Mouse (Mus musculus) heart, embryonic 10.5 days (tissue): Measurements from ENCODE around the gene Tmem135. TPM values are rescaled to one million over a fixed set of nuclear protein-coding genes. Genes with fewer than 3 reads are reported as not detected.

Experiments
- DNase-seq: peaks from one replicate; pipeline ENCODE4 v3.0.0-alpha.2; 2017; ENCODE audit warnings: low spot score
- H3K27ac ChIP-seq: fragments of 300-500 bp; sonication (generic); 2 replicates; pipeline ENCODE4 v1.5.1; 2016; ENCODE audit warnings: mild to moderate bottlenecking
- H3K27me3 ChIP-seq: fragments of 300-500 bp; sonication (generic); 2 replicates; pipeline ENCODE4 v1.6.1; 2016; ENCODE audit warnings: mild to moderate bottlenecking; ENCODE audit not compliant: poor library complexity, insufficient read depth, severe bottlenecking
- H3K36me3 ChIP-seq: fragments of 300-500 bp; sonication (generic); 2 replicates; pipeline ENCODE4 v1.6.1; 2016; ENCODE audit warnings: mild to moderate bottlenecking, moderate library complexity
- H3K4me1 ChIP-seq: fragments of 300-500 bp; sonication (generic); 2 replicates; pipeline ENCODE4 v1.6.1; 2016; ENCODE audit warnings: mild to moderate bottlenecking
- H3K4me3 ChIP-seq: fragments of 300-500 bp; sonication (generic); 2 replicates; pipeline ENCODE4 v1.5.1; 2016; ENCODE audit warnings: mild to moderate bottlenecking, moderate library complexity
- H3K9me3 ChIP-seq: fragments of 300-500 bp; sonication (generic); 2 replicates; pipeline ENCODE4 v1.6.1; 2016; ENCODE audit warnings: mild to moderate bottlenecking, moderate library complexity
- WGBS: fragments of 180-500 bp; shearing (Covaris S2); methylation state at CpG from one replicate; pipeline ENCODE4 v1.1.7; 2016; 5-methylcytosine and 5-hydroxymethylcytosine counted together
- polyA plus RNA-seq: library from polyadenylated mRNA; unstranded; fragments of >200 nt; fragmentation: Nextera tagmentation; extraction: Ambion mirVana; gene quantifications from 2 replicates; pipeline ENCODE4 v1.2.1, GENCODE M21; 2016

The Tmem135 gene
- polyA plus RNA-seq, 1 experiment from 2014 or later = 29.2 TPM

DNA sequence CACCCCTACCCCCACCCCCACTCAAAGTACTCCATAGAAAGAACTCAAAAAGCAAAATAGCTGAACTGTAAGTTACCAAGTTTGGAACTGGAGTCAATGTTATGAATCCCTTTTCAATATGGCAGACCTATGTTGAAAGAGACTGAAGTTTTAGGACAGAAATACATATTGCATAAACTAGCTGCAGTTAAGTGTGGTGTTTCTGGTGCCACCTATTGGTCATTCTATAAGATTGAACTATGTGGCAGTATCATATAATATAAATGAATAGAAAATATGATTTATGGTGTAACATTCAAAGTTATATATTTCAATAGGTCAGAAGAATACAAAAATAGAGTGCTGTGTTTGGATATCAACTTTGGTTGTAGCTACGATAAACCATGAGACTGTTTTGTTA lies 11.2 kb downstream of the Tmem135 start:
- H3K4me1 ChIP-seq = peaks cover 12% of the 10 kb centered on the region; the same call in 1 of the 2 replicates

DNA sequence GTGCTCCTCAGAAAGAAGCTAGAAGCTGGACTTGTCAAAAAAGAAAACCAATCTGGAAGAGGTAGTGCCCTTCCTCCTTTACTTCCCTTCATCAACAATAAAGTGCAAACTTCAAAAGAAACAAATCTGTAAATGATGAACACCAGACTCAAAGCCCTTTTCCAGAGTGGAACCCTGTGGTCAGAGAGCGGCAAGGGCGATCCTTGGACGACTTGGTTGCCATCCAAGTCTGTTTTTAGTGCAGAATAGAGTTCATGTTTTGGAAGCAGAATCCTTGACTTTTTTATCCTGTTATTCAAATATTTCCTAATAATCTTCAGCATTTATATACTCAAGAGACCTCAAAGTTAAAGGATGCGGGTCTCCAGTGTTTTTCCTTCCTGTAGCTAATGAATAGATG lies 11.6 kb downstream of the Tmem135 start:
- no peak overlapping the region for H3K4me3 ChIP-seq
- H3K36me3 ChIP-seq = no peaks in the 10 kb centered on the region
- H3K9me3 ChIP-seq = no peaks in the 10 kb centered on the region
- WGBS = 58% methylated on average over 4 of the region's 4 CpGs
- no peaks in the 10 kb centered on the region for H3K27me3 ChIP-seq
- DNase-seq = no peak
- H3K4me1 ChIP-seq = peaks cover 12% of the 10 kb centered on the region; the same call in 1 of the 2 replicates
- no peak overlapping the region for H3K27ac ChIP-seq

More for the DNA sequence above, 11.2 kb downstream of the Tmem135 start:
- H3K9me3 ChIP-seq = no peaks in the 10 kb centered on the region
- H3K27me3 ChIP-seq = no peaks in the 10 kb centered on the region
- DNase-seq = no peak
- no peaks in the 10 kb centered on the region for H3K36me3 ChIP-seq
- H3K4me3 ChIP-seq = no peak overlapping the region
- no peak overlapping the region for H3K27ac ChIP-seq
- WGBS = 92% methylated on average over 1 of the region's 1 CpGs

DNA sequence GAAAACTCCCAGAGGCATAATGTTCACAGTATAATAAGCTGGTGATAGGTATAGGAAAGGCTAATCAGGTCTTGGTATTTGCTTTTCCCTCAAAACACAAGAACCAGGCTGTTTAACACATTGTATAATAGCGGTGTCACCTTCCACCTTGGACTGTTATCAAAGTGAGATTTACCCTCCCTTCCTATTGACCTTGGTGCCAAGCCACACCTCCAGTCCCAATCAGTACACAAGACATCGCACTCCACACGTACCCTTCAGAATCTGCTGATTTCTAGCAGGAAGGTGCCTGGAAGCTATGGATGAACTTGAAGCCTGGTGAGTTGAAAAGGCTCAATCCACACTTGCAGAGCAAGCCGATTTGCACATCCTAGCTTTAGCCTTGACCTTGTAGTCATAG lies 12.2 kb downstream of the Tmem135 start:
- peak; percentile 27 for DNase-seq
- H3K27me3 ChIP-seq = no peaks in the 10 kb centered on the region
- H3K27ac ChIP-seq = no peak overlapping the region
- H3K4me3 ChIP-seq = no peak overlapping the region
- H3K4me1 ChIP-seq = peaks cover 14% of the 10 kb centered on the region
- no peaks in the 10 kb centered on the region for H3K36me3 ChIP-seq
- WGBS = 55% methylated on average over 4 of the region's 4 CpGs
- no peaks in the 10 kb centered on the region for H3K9me3 ChIP-seq

DNA sequence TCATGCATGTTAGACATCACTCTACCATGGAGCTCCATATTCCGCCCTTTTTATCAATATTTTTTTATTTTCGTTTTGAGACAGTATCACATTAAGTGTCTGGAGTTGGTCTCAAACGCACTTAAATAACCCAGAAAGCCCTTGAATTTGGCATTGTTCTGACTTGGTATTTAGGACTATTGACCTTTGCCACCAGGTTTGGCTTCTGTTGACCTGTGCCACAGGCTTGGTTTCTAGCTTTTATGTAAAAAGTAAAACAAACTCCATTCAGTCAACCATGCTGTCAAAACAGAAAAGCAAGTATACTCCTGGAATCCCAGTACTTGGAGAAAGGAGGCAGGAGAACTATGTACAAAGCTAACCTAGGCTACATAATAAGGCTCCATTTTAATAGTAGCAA lies 12.7 kb downstream of the Tmem135 start:
- Histone ChIP-seq H3K4me1 (peaks cover 20% of the 10 kb centered on the region), H3K27ac (no peak overlapping the region)
- WGBS = 86% methylated on average over 3 of the region's 3 CpGs

DNA sequence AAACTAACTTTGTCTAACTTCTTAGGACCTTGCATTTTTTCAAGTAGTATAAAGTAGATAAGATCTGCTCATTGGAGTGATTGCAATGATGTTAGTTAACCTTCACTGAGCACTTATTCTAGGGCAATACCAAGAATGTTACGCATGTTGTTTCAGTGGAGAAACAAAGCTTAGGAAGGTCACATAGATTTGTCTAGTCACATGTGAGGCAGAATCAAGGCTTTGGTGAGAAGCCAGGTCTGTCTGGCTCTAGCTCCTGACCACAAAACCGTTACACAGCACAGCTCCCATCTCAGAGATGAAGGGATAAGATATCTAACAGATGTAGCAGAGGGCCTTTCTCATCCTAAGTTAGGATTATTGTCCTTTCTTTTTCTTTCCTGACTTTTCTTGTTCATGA lies 13.4 kb downstream of the Tmem135 start:
- peak; percentile 33 for DNase-seq
- WGBS = 68% methylated on average over 2 of the region's 2 CpGs
- H3K27ac ChIP-seq = no peak overlapping the region

More for the DNA sequence above, 12.7 kb downstream of the Tmem135 start:
- Histone ChIP-seq H3K36me3 (no peaks in the 10 kb centered on the region), H3K27me3 (no peaks in the 10 kb centered on the region), H3K9me3 (no peaks in the 10 kb centered on the region), H3K4me3 (no peak overlapping the region)
- DNase-seq = no peak

DNA sequence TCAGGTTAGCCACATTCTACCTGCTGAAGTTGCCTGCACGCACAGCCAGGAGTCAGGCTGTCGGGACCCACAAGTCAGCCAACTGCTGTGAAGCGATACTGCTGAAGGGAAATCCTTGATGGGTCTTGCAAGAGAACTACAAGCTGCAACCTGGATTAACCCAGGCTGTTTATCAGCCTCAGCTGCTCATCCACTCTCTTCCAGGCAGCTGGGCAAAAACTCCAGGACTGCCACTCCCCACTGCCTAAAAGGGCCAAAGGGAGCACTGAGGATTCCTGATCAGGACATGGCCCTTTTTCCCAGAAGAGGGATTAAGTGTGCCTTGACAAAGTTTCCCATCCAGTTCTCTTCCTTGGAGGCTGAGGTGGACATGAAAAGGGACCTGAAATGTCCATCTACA lies 15.0 kb downstream of the Tmem135 start:
- no peak overlapping the region for H3K4me3 ChIP-seq
- H3K27me3 ChIP-seq = no peaks in the 10 kb centered on the region
- WGBS = 72% methylated on average over 3 of the region's 3 CpGs
- H3K4me1 ChIP-seq = peaks cover 21% of the 10 kb centered on the region
- no peak overlapping the region for H3K27ac ChIP-seq
- no peaks in the 10 kb centered on the region for H3K9me3 ChIP-seq
- peak; percentile 38 for DNase-seq
- H3K36me3 ChIP-seq = no peaks in the 10 kb centered on the region

More for the DNA sequence above, 13.4 kb downstream of the Tmem135 start:
- Histone ChIP-seq H3K36me3 (no peaks in the 10 kb centered on the region), H3K4me1 (peaks cover 21% of the 10 kb centered on the region), H3K4me3 (no peak overlapping the region), H3K9me3 (no peaks in the 10 kb centered on the region), H3K27me3 (no peaks in the 10 kb centered on the region)

DNA sequence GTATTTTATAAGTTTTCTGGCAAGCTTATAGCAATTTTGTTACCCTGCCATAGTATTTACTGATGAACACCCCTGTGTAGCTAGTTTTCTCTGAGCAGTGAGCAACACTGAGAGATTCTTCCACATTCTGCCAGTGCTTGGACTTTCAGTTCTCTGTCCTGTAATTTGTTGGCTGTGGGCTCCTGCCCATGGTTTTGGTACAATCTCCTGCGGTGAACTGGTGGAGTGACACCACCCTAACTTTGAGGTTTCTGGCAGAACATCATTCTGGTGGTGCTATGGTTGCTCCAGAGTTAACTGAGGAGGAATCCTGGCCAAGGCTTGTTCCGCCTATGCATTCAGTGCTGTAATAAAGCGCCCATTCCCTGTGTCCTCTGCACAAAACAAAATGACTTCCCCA lies 21.1 kb downstream of the Tmem135 start:
- Histone ChIP-seq H3K36me3 (no peaks in the 10 kb centered on the region), H3K9me3 (no peaks in the 10 kb centered on the region), H3K27ac (no peak overlapping the region), H3K4me3 (no peak overlapping the region), H3K27me3 (no peaks in the 10 kb centered on the region), H3K4me1 (peaks cover 18% of the 10 kb centered on the region; the same call in 1 of the 2 replicates)
- WGBS = 91% methylated on average over 3 of the region's 3 CpGs
- peak; percentile 7 for DNase-seq

DNA sequence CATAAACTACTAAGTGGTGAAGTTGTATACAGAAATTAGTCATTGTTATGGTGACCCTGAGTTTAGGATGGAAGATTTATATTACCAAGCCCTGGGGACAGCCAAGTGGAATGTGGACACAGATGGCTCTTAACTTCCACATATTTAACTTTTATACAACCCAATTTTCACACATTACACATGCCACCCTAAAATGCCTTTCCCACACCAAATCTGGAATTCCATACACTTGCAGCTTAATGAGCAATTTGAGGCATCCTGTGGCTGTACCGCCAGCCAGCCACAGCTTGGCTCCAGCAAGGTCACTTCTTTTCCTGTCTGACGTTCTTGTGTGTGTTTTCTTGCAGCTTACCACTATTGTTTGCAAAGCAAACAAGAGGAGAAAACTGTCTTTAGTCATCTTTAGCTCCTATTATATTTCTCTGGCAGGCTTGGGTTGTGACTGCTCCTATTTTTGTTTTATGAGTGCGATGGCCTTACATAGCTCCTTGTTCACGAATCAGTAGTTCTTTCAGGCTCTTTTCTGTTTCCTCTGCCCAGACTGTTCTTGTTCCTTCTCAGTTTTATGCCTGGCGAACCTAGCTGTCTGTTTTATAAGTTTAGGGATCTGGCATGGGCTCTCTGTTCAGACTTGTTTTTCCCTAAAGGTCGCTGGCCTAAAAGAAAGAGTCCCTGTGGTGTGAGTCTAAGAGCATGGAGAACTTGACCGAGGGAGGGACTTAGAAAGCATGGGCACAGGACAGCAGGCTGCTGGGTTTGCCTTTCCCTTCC lies 22.9 kb downstream of the Tmem135 start:
- Histone ChIP-seq H3K9me3 (no peaks in the 10 kb centered on the region), H3K27ac (no peak overlapping the region), H3K27me3 (no peaks in the 10 kb centered on the region), H3K4me1 (0 out of 2 replicates have a peak, but pooled peaks cover 9% of the 10 kb centered on the region), H3K36me3 (no peaks in the 10 kb centered on the region), H3K4me3 (no peak overlapping the region)
- WGBS = 54% methylated on average over 7 of the region's 7 CpGs
- DNase-seq = peak; percentile 56

DNA sequence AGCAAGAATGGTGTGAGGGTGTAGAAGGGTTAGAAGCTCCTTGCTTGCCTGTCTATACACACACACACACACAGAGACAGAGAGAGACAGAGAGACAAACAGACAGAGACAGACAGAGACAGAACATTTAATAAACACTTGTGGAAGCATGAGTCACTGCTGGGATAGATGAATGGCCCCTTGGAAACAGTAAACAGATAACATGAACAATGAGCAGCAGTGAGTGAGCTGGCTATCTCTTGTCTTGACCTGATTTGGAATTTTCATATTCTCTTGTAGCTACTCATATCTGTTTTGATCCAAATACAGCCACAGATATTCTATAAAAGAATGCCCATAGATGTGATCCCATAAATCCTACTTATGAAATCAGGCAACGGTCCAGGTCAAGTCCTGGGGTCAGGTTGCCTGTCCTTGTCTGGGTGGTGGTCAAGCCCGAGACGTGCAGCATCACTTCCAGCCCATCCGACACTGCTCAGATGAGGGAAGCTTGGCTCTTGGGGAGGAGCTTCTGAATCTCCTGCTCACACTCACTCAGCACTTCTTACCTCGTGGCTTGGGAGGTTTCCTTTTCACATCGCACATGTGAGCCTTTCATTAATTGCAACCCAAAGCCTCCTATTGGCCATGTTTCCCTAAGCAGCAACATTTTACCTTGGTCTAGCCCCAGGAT lies 32.3 kb downstream of the Tmem135 start:
- peaks cover 36% of the 10 kb centered on the region for H3K4me1 ChIP-seq
- no peak for DNase-seq
- no peaks in the 10 kb centered on the region for H3K36me3 ChIP-seq
- H3K4me3 ChIP-seq = no peak overlapping the region
- no peaks in the 10 kb centered on the region for H3K9me3 ChIP-seq
- peak overlapping the region; percentile 42; the same call in 1 of the 2 replicates for H3K27ac ChIP-seq
- H3K27me3 ChIP-seq = no peaks in the 10 kb centered on the region
- WGBS = 34% methylated on average over 6 of the region's 6 CpGs

DNA sequence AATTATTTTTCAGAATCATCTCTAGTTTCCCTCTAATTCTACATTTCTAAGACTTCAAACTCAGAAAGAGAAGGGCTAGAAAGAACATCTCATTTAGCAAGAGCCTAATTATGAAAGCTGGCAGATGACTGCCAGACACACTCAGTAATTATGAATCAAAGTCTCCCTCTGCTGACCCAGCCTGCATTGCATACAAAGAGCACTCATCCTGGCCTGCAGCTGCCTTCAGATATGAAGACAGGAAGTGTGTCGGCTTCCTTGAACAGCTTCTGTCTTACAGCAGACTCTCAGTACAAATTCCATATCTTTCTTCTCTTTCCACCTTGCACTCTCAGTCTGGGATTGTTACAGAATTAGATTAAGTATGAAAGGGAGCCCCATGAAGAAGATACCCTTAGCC lies 33.1 kb downstream of the Tmem135 start:
- peaks cover 36% of the 10 kb centered on the region for H3K4me1 ChIP-seq
- H3K27me3 ChIP-seq = no peaks in the 10 kb centered on the region
- no peak overlapping the region for H3K27ac ChIP-seq
- DNase-seq = no peak
- H3K4me3 ChIP-seq = no peak overlapping the region
- H3K36me3 ChIP-seq = no peaks in the 10 kb centered on the region
- no peaks in the 10 kb centered on the region for H3K9me3 ChIP-seq
- WGBS = 15% methylated on average over 1 of the region's 1 CpGs

DNA sequence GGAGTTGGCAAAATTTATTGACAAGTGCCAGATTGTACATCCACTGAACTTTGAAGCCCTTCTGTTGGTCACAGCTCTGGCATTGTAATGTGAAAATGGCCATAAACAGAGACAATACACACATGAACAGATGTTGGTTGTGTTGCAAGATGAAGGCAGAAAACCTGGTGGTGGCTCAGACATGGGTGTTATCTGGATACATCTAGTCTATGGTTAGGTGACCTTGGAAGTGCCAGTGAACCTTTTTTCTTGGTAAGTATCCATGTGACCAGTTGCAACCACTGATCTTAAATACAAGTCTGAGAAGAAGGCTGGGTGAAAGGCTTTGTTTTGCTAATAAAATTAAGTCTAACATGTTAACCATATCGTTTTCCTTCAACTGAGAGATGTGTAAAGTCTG lies 33.9 kb downstream of the Tmem135 start:
- no peak overlapping the region for H3K4me3 ChIP-seq
- H3K4me1 ChIP-seq = peaks cover 40% of the 10 kb centered on the region
- DNase-seq = no peak
- H3K9me3 ChIP-seq = no peaks in the 10 kb centered on the region
- no peaks in the 10 kb centered on the region for H3K36me3 ChIP-seq
- no peaks in the 10 kb centered on the region for H3K27me3 ChIP-seq
- no peak overlapping the region; the same call in 1 of the 2 replicates for H3K27ac ChIP-seq
- WGBS = 82% methylated on average over 1 of the region's 1 CpGs

DNA sequence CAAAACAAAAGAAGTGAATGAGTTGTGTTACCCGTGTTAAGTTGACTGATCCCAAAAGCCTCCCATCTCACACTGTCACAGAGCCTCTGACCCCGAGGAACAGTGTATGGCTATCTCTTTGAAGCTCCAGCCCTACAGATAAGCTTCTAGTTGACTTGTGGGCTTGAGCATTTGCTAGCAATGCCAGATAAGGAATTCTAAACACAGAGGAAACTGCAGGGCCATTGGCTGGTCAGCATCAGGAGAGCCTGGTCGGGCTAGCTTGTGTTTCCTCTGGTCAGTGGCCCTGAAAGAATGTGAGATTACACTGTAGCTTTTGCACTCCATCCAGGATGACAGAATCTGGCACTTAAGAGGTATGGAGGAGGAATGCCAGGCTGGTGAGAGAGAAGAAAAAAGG lies 36.4 kb downstream of the Tmem135 start:
- H3K9me3 ChIP-seq = no peaks in the 10 kb centered on the region
- peak overlapping the region; percentile 83 for H3K27ac ChIP-seq
- H3K36me3 ChIP-seq = no peaks in the 10 kb centered on the region
- H3K27me3 ChIP-seq = no peaks in the 10 kb centered on the region
- 5% methylated on average over 3 of the region's 3 CpGs for WGBS
- peak; percentile 92 for DNase-seq
- peaks cover 40% of the 10 kb centered on the region for H3K4me1 ChIP-seq
- peak overlapping the region; percentile 24; the same call in 1 of the 2 replicates for H3K4me3 ChIP-seq

DNA sequence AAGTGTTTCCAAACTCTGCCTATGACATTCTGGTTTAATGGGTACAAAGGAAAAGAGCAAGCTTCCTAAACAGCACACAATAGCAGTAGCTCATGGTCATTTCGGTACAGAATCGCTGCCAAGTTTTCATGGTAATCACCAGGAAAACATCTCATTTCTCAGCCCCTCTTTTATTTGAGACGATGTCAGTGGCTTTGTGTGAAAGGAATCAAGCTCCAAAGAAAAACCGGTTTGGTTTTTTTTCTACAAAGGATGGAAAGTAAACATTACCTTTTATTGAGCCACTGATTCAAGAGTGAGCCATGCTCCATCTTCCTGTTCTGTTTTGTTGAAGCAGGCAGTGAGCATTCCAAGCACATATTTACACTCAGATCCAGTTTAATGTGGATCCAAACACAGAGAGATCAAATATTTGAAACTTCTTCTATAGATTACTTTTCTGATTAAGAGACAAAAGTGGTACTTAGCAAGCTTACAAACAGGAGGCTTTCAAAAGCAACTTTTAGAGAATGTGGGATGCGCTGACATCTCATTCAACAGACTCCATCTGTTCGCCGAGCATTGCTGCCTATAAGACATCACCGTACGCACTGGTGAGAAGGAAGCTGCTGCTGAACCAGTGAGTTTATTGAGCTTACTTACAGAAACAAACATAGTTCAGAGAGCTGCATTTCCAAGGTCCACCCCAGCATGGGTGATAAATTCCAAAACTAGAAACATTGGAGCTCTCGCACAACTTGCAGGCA lies 38.7 kb downstream of the Tmem135 start:
- DNase-seq = no peak
- H3K36me3 ChIP-seq = no peaks in the 10 kb centered on the region
- H3K4me1 ChIP-seq = peaks cover 24% of the 10 kb centered on the region
- no peaks in the 10 kb centered on the region for H3K27me3 ChIP-seq
- peak overlapping the region; percentile 62 for H3K27ac ChIP-seq
- H3K9me3 ChIP-seq = no peaks in the 10 kb centered on the region
- 88% methylated on average over 10 of the region's 10 CpGs for WGBS
- H3K4me3 ChIP-seq = no peak overlapping the region
